Mouse (Mus musculus) CD4-positive, CD25-positive, alpha-beta regulatory T cell, adult 4 months (primary cell): ENCODE measurements around the gene Lmbr1l. TPM values are rescaled to one million over a fixed set of nuclear protein-coding genes. Genes with fewer than 3 reads are reported as not detected.
"Not testable (repeated sequence)": the region's sequence is repeated elsewhere in the genome, so short reads cannot be mapped to it uniquely, and the experiment has no call there.

Source experiments
- ATAC-seq: one replicate; pipeline ENCODE4 v1.8.0; 2017
- polyA plus RNA-seq, 2 experiments: library from polyadenylated mRNA; unstranded; fragments of 100-300 nt; shearing (Covaris generic); gene quantifications; one replicate each; pipeline ENCODE4 v1.2.1; 2017

The Lmbr1l gene
- polyA plus RNA-seq = 10 to 100 TPM; 23.3 to 61.6 TPM

DNA sequence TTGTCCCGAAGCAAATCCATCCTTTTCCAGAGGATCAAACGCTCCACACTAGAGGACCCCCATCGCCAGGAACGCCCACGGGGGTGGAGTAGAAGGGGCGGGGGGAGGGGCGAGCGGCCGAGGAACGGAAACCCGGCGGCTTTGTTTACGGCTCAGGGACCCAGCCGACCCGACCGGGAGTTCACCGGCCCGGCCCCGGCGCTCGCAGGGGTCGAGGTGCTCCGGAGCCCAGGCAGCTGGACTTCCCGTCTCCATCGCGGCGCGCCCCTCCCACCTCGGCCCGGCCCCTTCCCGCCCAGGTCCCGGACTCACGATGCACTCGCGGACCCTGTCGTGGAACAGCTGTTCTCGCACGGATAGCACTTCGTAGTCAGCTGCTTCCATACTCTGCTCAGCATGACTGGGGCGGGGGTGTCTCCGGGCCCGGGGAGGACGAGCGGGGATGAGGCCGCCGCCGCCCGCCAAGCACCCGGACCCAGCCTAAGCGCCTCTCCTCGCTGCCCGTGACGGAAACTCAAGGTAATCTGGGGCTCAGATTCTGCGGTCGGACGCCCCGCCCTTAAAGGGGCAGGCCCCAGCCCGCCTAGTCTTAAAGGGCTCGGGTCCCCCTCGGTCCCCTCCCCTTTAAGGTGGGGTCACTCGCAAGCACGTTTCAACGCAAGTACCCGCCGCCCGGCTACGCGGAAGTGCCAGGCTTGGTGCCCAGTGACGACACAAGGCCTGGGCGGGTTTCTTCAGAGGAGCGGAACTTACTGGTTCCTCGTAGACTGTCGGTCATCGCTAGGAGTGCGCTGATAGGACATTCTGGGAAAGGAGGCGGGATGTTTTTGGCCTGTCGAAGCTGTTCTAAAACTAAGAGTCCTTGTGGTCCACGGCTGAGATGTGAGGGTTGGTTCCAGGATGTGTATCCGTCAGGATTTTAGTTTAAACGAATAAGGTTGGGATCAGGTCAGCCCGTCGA lies at the start of gene Lmbr1l:
Gene Lmbr1l, minus strand, starts transcription at position 694 of the 961 bp plus-strand sequence.
- peak; percentile 95 for ATAC-seq

DNA sequence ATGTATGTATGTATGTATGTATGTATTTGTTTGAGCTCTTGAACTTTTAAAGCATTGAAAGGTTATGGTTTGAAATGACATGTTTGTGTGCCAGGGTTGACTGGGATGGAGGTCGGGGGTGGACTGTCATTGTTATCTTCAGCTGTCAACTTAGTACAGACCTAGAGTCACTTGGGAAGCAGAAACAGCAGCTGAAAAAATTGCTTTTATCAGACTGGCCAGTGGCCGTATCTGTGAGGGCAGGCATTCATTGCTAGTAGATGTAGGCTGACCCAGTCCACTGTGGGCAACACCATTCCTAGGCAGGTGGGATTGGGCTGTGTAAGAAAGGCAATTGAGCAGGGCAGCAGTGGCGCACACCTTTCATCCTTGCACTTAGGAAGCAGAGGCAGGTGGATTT lies 41.5 kb upstream of the Lmbr1l start:
- no peak for ATAC-seq

- no peak for ATAC-seq
Observed at GRCm38 (mm10) chr15:98958901-98959420, 40.9 kb upstream of the Lmbr1l start.

GRCm38 (mm10) chr15:98957475-98957874 lies 39.4 kb upstream of the Lmbr1l start:
- no peak for ATAC-seq

DNA sequence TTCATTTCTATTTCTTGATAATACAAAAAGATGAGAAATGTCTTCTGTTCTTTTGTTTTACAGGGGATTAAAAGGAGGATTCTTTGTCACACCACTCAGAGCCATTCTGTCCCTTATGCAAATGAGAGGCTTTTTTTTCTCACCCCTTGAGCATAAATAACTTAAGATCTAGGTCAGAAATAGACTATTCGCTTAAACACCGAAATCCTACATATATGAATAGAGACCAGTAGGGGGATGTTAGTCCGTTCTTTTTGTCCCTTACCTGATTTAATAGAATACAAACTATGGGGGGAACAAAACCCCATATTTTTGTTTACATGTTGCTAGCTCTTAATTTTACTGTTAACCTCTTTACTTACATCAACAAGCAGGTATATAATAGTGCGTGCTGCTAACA lies 38.0 kb upstream of the Lmbr1l start:
- ATAC-seq = no peak

- no peak for ATAC-seq
Observed at GRCm38 (mm10) chr15:98955324-98955723, 37.3 kb upstream of the Lmbr1l start.

- ATAC-seq = no peak
Observed at GRCm38 (mm10) chr15:98954425-98955253, 36.6 kb upstream of the Lmbr1l start.

DNA sequence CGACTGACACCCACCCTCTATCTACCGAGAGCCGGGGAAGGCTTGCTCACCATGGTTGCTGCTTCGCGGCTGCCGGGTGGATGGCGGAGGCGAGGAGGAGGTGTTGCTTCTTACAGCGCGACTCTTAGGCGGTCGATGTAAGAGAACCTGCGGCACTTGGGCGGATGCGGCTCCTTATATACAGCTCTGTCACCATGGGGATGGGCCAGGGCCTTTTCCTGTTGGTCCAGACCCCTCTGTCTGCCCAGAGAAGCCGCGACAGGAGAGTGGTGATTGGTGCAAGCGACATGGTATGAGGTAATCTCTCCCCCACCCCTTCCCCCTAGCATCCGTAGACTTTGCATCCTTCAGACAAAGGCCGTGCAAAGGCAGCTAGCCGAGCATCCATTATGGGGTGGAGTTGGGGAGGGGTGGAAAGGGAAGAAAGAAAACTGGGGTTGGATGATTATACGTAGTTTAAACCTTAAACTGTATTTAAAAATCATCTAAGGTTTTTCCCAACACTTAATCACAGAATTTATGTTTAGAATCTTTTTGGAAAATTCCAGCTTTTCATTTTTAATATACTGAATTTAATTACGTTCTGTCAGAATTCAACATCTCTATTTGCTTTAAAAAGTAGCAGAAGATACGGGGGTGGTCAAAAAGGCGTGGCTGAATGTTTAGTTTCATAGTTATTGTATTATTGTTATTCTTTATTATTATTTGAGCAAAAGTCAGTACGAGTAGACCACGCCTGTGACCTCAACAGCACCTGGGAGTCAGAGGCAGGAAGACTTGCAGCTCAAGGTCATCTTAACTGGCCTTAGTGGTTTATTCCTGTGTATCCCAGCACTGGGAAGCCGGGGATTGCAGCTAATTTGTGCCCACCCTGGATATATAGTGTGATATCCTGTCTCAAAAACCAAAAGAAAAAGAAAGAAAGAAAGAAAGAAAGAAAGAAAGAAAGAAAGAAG lies 35.6 kb upstream of the Lmbr1l start, which contains the start of the genes Gm49450 and Tuba1a:
Gene Gm49450, minus strand, starts transcription at position 151 of the 956 bp plus-strand sequence.
Gene Tuba1a, minus strand, starts transcription at position 303 of the 956 bp plus-strand sequence.
- ATAC-seq = peak; percentile 96

GRCm38 (mm10) chr15:98952751-98953400 lies 34.8 kb upstream of the Lmbr1l start:
- peak; percentile 59 for ATAC-seq

GRCm38 (mm10) chr15:98952063-98952455 lies 34.0 kb upstream of the Lmbr1l start:
- ATAC-seq = no peak

GRCm38 (mm10) chr15:98951122-98952062 lies 33.4 kb upstream of the Lmbr1l start:
- not testable (repeated sequence) for ATAC-seq

DNA sequence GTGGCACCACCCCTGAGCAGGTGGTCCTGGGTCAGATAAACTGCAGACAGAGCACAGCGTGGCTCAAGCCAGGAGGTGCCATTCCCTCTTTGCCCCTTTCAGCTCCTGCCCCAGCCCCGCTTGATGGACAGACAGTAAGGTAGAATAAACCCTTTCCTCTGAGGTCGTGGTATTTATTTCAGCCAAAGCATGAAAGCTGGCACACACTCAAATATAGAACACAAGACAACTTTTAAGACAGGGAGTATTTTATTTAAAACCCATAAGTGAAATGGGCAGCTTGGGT lies 31.5 kb upstream of the Lmbr1l start:
- ATAC-seq = no peak

GRCm38 (mm10) chr15:98948857-98949606 lies 31.0 kb upstream of the Lmbr1l start:
- no peak for ATAC-seq

GRCm38 (mm10) chr15:98948382-98948781 lies 30.4 kb upstream of the Lmbr1l start:
- ATAC-seq = no peak

DNA sequence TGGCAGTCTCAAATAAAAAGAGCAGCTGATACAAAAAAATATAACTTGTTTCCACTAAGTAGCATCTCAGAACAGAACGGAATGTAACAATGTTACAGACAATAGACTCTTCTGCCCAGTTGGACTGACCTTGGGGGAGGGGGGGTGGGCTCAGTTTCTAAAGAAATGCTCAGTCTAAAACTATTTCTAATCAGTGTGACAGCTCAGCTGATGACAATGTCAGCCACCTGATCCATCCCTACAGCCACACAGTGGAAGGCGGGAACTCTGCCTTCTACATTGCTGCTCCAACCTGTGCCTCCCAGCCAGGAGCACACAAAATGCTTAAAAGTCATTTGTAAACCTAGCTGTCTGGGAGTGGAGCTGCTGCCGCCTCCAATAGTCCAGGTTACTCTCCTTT lies 29.9 kb upstream of the Lmbr1l start:
- no peak for ATAC-seq

DNA sequence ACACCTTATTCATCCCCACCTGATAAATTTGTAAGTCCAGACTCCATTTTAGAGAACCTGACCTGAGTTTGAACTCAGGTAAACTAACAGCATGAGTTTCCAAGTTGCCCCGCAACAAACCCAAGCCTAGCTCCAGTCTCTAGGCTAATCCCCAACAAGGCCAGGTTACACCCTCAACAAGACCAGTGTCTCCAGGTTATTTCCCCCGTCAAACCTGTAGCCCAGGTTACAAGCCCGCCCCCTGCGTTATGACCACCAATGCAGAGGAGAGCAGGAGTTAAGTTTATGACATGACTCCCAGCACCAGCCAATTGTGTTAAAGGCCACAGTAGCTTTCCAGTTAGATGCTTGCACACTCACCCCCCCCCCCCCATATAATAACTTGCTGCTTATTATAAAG lies 25.1 kb upstream of the Lmbr1l start:
- ATAC-seq = no peak

- ATAC-seq = no peak
Observed at GRCm38 (mm10) chr15:98942081-98942480, 24.1 kb upstream of the Lmbr1l start.

- no peak for ATAC-seq
Observed at GRCm38 (mm10) chr15:98941539-98941938, 23.5 kb upstream of the Lmbr1l start.

DNA sequence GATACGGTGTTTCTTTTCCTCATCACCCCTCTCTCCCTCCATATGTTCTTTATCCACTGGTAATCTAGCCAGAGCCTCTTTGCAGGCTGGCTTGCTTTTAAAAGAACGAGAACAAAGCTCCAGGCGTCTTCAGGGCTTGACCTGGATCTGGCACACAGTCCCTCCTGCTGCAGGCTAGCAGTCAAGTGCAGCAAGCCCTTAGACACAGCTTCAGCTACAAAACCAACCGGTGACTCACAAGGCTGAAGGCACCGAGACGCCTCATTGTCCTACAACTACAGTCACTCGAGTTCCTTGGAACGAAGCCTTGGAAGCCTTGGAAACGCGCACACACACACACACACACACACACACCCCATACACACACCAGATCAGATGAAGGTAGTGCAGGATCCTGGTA lies 22.8 kb upstream of the Lmbr1l start:
- no peak for ATAC-seq
